Mouse (Mus musculus) erythroblast, embryonic 14.5 days (primary cell): ENCODE data around the gene Rufy1.

Source experiments
- GATA1 ChIP-seq: IDR thresholded peaks from 2 replicates; pipeline ENCODE4 v1.6.1; 2012; ENCODE audit warnings: low read length, inconsistent platforms, mixed read lengths
- TAL1 ChIP-seq: IDR thresholded peaks from 3 replicates; pipeline ENCODE4 v1.6.1; 2012; ENCODE audit warnings: low read length, inconsistent platforms, mixed read lengths

GRCm38 (mm10) chr11:50402481-50402880 lies 28.4 kb downstream of the Rufy1 start:
- TF ChIP-seq GATA1 (no peak), TAL1 (no peak)
